Mouse (Mus musculus) myocyte (in vitro differentiated cells): ENCODE measurements around the gene Plagl1.

Experiments
- CEBPB ChIP-seq: IDR thresholded peaks from 2 replicates; pipeline ENCODE4 v1.6.1; 2011; ENCODE audit warnings: mild to moderate bottlenecking, moderate library complexity; ENCODE audit not compliant: poor library complexity, insufficient read depth, severe bottlenecking
- E2F4 ChIP-seq: IDR thresholded peaks from one replicate; pipeline ENCODE4 v1.6.1; 2011; ENCODE audit warnings: mild to moderate bottlenecking, control low read depth, moderate library complexity; ENCODE audit not compliant: insufficient read depth
- MAX ChIP-seq: IDR thresholded peaks from one replicate; pipeline ENCODE4 v1.6.1; 2011; ENCODE audit warnings: low read depth, mild to moderate bottlenecking, control low read depth
- MYOD1 ChIP-seq, 3 experiments: IDR thresholded peaks; one replicate each; pipeline ENCODE4 v1.6.1; 2011; ENCODE audit warnings: control low read depth in 2 of 3, low read depth in 2 of 3, mild to moderate bottlenecking in 2 of 3, moderate library complexity in 1 of 3; ENCODE audit not compliant: insufficient read length in 2 of 3, control insufficient read depth in 1 of 3
- MYOG ChIP-seq, 3 experiments: IDR thresholded peaks; one replicate each; pipeline ENCODE4 v1.6.1; 2011; ENCODE audit warnings: control low read depth in 2 of 3, low read depth in 2 of 3, mild to moderate bottlenecking in 2 of 3; ENCODE audit not compliant: insufficient read length in 2 of 3, control insufficient read depth in 1 of 3, insufficient read depth in 1 of 3
- POLR2A ChIP-seq: IDR thresholded peaks from one replicate; pipeline ENCODE4 v1.6.1; 2011; ENCODE audit warnings: low read depth, mild to moderate bottlenecking, control low read depth, moderate library complexity; ENCODE audit not compliant: insufficient read length
- POLR2AphosphoS2 ChIP-seq: IDR thresholded peaks from one replicate; pipeline ENCODE4 v1.6.1; 2011; ENCODE audit warnings: low read depth, control low read depth; ENCODE audit not compliant: insufficient read length
- SRF ChIP-seq: IDR thresholded peaks from one replicate; pipeline ENCODE4 v1.6.1; 2011; ENCODE audit warnings: low read depth; ENCODE audit not compliant: control insufficient read depth, insufficient read length
- TCF12 ChIP-seq: IDR thresholded peaks from one replicate; pipeline ENCODE4 v1.6.1; 2011; ENCODE audit warnings: mild to moderate bottlenecking, control low read depth; ENCODE audit not compliant: poor library complexity, insufficient read depth, severe bottlenecking
- USF1 ChIP-seq: IDR thresholded peaks from one replicate; pipeline ENCODE4 v1.6.1; 2011; ENCODE audit warnings: low read depth, mild to moderate bottlenecking, control low read depth, moderate library complexity

DNA sequence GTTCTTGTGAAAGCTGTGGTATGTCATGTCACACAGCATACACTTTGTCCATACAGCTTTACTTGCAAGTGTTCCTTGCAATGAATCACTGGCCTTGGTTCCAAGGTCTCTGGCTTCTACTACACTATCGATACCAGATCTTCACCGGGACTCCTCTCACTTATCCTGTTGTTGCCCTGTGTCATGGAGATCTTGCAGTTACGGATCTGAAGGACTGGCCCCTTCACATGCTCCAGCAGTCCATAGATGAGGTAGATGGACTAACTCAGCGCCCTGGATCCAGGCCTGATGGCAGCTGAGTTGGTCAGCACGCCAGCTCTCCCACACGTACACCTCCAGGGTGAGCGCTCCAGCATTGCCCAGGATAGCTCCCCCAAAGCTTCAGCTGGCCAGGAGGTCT, 75.0 kb downstream of the Plagl1 start:
- TF ChIP-seq USF1 (no peak), POLR2A (no peak), MYOG (IDR thresholded peaks at IDR 0.05; ENCODE audit: control insufficient read depth in 1 of 3, insufficient read depth in 1 of 3, insufficient read length in 2 of 3, low read depth in 2 of 3) (no peak), MAX (no peak), TCF12 (no peak), POLR2AphosphoS2 (no peak), E2F4 (no peak), SRF (no peak), MYOD1 (IDR thresholded peaks at IDR 0.05; ENCODE audit: control insufficient read depth in 1 of 3, insufficient read length in 2 of 3, low read depth in 2 of 3) (no peak), CEBPB (no peak)
